Mouse (Mus musculus): ENCODE results near the gene Tmem206.

The Tmem206 gene

GRCm38 (mm10) chr1:191307766-191308455 lies 17.8 kb upstream of the Tmem206 start:
- in situ Hi-C loops (cut with MboI, MseI), result no loop called here

- in situ Hi-C loops (cut with MboI, MseI), result no loop called here
Measured at GRCm38 (mm10) chr1:191311296-191311898, 14.3 kb upstream of the Tmem206 start.

GRCm38 (mm10) chr1:191312513-191312941 lies 13.2 kb upstream of the Tmem206 start:
- in situ Hi-C loops (cut with MboI, MseI), result no loop called here

GRCm38 (mm10) chr1:191313158-191313557 lies 12.6 kb upstream of the Tmem206 start:
- in situ Hi-C loops (cut with MboI, MseI), result no loop called here

GRCm38 (mm10) chr1:191313926-191314325 lies 11.8 kb upstream of the Tmem206 start:
- in situ Hi-C loops (cut with MboI, MseI), result no loop called here

- in situ Hi-C loops (cut with MboI, MseI), result loop anchor here in 1 of 2 experiments (5.0 kb wide), 1 partner anchor 1445 kb away; no protein-coding TSS in a partner anchor
Measured at GRCm38 (mm10) chr1:191316818-191317217, 8.9 kb upstream of the Tmem206 start.

GRCm38 (mm10) chr1:191317591-191318196 lies 8.0 kb upstream of the Tmem206 start, which contains the start of gene Nenf:
Gene Nenf (minus strand): TSS chr1:191318194.
- in situ Hi-C loops (cut with MboI, MseI), result loop anchor here in 1 of 2 experiments (5.0 kb wide), 1 partner anchor 1445 kb away; no protein-coding TSS in a partner anchor

GRCm38 (mm10) chr1:191318686-191319085 lies 7.0 kb upstream of the Tmem206 start:
- in situ Hi-C loops (cut with MboI, MseI), result loop anchor here in 1 of 2 experiments (5.0 kb wide), 1 partner anchor 1444 kb away; no protein-coding TSS in a partner anchor

GRCm38 (mm10) chr1:191323381-191323780 lies 2.3 kb upstream of the Tmem206 start:
- in situ Hi-C loops (cut with MboI, MseI), result loop anchor here in 1 of 2 experiments (10.0 kb wide), 1 partner anchor 501 kb away; the partner anchor contains the start of gene Nek2

GRCm38 (mm10) chr1:191324733-191325590 lies 750 bp upstream of the Tmem206 start:
- in situ Hi-C loops (cut with MboI, MseI), result loop anchor here (10.0 to 25.0 kb wide), 3 partner anchors 212 to 500 kb away; partner anchors contain the start of gene Nek2 (in 2 of the 2)

- in situ Hi-C loops (cut with MboI, MseI), result loop anchor here (10.0 to 25.0 kb wide), 3 partner anchors 211 to 498 kb away; partner anchors contain the start of gene Nek2 (in 2 of the 2)
Measured at GRCm38 (mm10) chr1:191326233-191326882, 646 bp downstream of the Tmem206 start.

GRCm38 (mm10) chr1:191327258-191327657 lies 1.5 kb downstream of the Tmem206 start:
- in situ Hi-C loops (cut with MboI, MseI), result loop anchor here (10.0 to 25.0 kb wide), 3 partner anchors 210 to 498 kb away; partner anchors contain the start of gene Nek2 (in 2 of the 2)

- in situ Hi-C loops (cut with MboI, MseI), result loop anchor here (10.0 to 25.0 kb wide), 3 partner anchors 209 to 497 kb away; partner anchors contain the start of gene Nek2 (in 2 of the 2)
Measured at GRCm38 (mm10) chr1:191328019-191328441, 2.3 kb downstream of the Tmem206 start.

GRCm38 (mm10) chr1:191330356-191330755 lies 4.6 kb downstream of the Tmem206 start:
- in situ Hi-C loops (cut with MboI, MseI), result loop anchor here in 1 of 2 experiments (25.0 kb wide), 2 partner anchors 207 to 482 kb away; partner anchors contain the start of gene Nek2

- in situ Hi-C loops (cut with MboI, MseI), result loop anchor here in 1 of 2 experiments (25.0 kb wide), 2 partner anchors 203 to 478 kb away; partner anchors contain the start of gene Nek2
Measured at GRCm38 (mm10) chr1:191334500-191334899, 8.8 kb downstream of the Tmem206 start.

- in situ Hi-C loops (cut with MboI, MseI), result loop anchor here in 1 of 2 experiments (25.0 kb wide), 2 partner anchors 197 to 472 kb away; partner anchors contain the start of gene Nek2
Measured at GRCm38 (mm10) chr1:191339876-191340275, 14.2 kb downstream of the Tmem206 start.

- in situ Hi-C loops (cut with MboI, MseI), result loop anchor here in 1 of 2 experiments (25.0 kb wide), 2 partner anchors 197 to 472 kb away; partner anchors contain the start of gene Nek2
Measured at GRCm38 (mm10) chr1:191340530-191340929, 14.8 kb downstream of the Tmem206 start.

- in situ Hi-C loops (cut with MboI, MseI), result loop anchor here in 1 of 2 experiments (25.0 kb wide), 2 partner anchors 190 to 465 kb away; partner anchors contain the start of gene Nek2
Measured at GRCm38 (mm10) chr1:191347602-191348001, 21.9 kb downstream of the Tmem206 start.

- in situ Hi-C loops (cut with MboI, MseI), result loop anchor here in 1 of 2 experiments (25.0 kb wide), 2 partner anchors 189 to 464 kb away; partner anchors contain the start of gene Nek2
Measured at GRCm38 (mm10) chr1:191348592-191348991, 22.9 kb downstream of the Tmem206 start.
